In the genomic region with DNA sequence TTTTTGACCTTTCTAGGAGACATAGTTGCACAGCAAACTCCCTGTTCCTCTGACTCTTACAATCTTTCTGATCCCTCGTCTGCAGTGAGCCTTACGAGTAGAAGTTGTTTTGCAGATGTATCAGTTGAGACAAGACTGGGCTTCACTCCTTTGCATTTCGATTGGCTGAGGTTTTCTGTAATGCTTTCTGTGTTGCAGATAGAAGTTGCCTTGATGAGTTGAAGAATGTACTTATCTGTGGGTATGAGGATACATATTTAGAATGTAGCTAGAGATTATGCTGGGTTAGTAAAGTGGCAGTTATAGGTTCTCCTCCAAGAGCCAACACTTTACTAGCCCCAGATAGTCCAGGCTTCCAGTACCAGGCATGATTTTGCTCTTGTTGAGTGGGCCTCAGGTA, we compare ENCODE assay signal across 21 mouse cellular contexts.
"Had no signal": no experiment of that assay in that cellular context is flagged by ENCODE, and none has a peak within 500 bp of the region (broad histone marks: within the 10 kb centered on the region; RNA-seq: fewer than 3 reads in every experiment).

No protein-coding gene starts in this region.

- H3K9ac ChIP-seq: liver, embryonic 15.5 days; lung, embryonic 14.5 days; midbrain, embryonic 12.5 days; neural tube, embryonic 13.5 days; neural tube, embryonic 15.5 days had no signal

- H3K4me2 ChIP-seq: liver, embryonic 15.5 days; lung, embryonic 14.5 days; midbrain, embryonic 12.5 days; neural tube, embryonic 13.5 days; neural tube, embryonic 15.5 days had no signal

- H3K9me3 ChIP-seq: liver, embryonic 15.5 days; megakaryocyte, embryonic 14.5 days; midbrain, embryonic 10.5 days; midbrain, embryonic 12.5 days; neural tube, embryonic 13.5 days; neural tube, embryonic 15.5 days had no signal

- H3K4me3 ChIP-seq: liver, embryonic 15.5 days; megakaryocyte, embryonic 14.5 days; midbrain, embryonic 10.5 days; midbrain, embryonic 12.5 days; myocyte; neural tube, embryonic 13.5 days; neural tube, embryonic 15.5 days had no signal

- DNase-seq: lung, adult 18-20 months; lung, embryonic 14.5 days; lung, postnatal 10 days; lung, postnatal 4 days; midbrain, embryonic 14.5 days; retina, postnatal 1 day; right cerebral cortex, adult 18-20 months; right cerebral cortex, postnatal 25 days; right cerebral cortex, postnatal 4 days; spleen, adult 18-20 months; thymus, adult 18-20 months; thymus, postnatal 14 days; thymus, postnatal 36 days had no signal

- H3K27me3 ChIP-seq: liver, embryonic 15.5 days; megakaryocyte, embryonic 14.5 days; midbrain, embryonic 12.5 days; neural tube, embryonic 13.5 days; neural tube, embryonic 15.5 days had no signal

- ATAC-seq: midbrain, embryonic 16.5 days had no signal

- H3K36me3 ChIP-seq: liver, embryonic 15.5 days; midbrain, embryonic 10.5 days; midbrain, embryonic 12.5 days; neural tube, embryonic 13.5 days; neural tube, embryonic 15.5 days had no signal

- H3K27ac ChIP-seq: liver, embryonic 15.5 days; midbrain, embryonic 10.5 days; midbrain, embryonic 12.5 days; neural tube, embryonic 13.5 days; neural tube, embryonic 15.5 days had no signal
